Comparison of ENCODE assay signal across 10 mouse cellular contexts in genomic region chr11:120648001-120648476, GRCm38 (mm10). TPM values are rescaled to one million over a fixed set of nuclear protein-coding genes. Genes with fewer than 3 reads are reported as not detected.
DNase-seq lines count a peak whose midpoint lies in the region; ATAC-seq and TF ChIP-seq lines count a peak whose summit lies in the region.
"Had no signal": no experiment of that assay in that cellular context is flagged by ENCODE, and none has a peak within 500 bp of the region (broad histone marks: within the 10 kb centered on the region; RNA-seq: fewer than 3 reads in every experiment).

Gene Myadml2 (minus strand): TSS chr11:120648158.

- H3K4me3 ChIP-seq in layer of hippocampus, adult 2 months: peak within 1 kb of the TSS; percentile 54
- H3K4me3 ChIP-seq in forebrain, embryonic 10.5 days: peak within 1 kb of the TSS; percentile 33
- H3K4me3 ChIP-seq in heart, embryonic 16.5 days (ENCODE audit: low read length): peak within 1 kb of the TSS; percentile 59
- peak within 1 kb of the TSS; percentile 29 for H3K4me3 ChIP-seq in neural tube, embryonic 15.5 days (replicated peaks)

- 8% methylated on average over 13 of the region's 13 CpGs for WGBS in forebrain, embryonic 10.5 days
- WGBS in heart, embryonic 16.5 days: under 1% methylated on average over 13 of the region's 13 CpGs
- WGBS in neural tube, embryonic 15.5 days: 4% methylated on average over 13 of the region's 13 CpGs

- H3K36me3 ChIP-seq in forebrain, embryonic 10.5 days (replicated peaks): no peaks in the 10 kb centered on the region
- no peaks in the 10 kb centered on the region for H3K36me3 ChIP-seq in heart, embryonic 16.5 days (ENCODE audit: control insufficient read depth, insufficient read depth)
- no peaks in the 10 kb centered on the region for H3K36me3 ChIP-seq in neural tube, embryonic 15.5 days

- peaks cover 23% of the 10 kb centered on the region for H3K4me1 ChIP-seq in forebrain, embryonic 10.5 days
- H3K4me1 ChIP-seq in heart, embryonic 16.5 days (ENCODE audit: control insufficient read depth, insufficient read depth, low read length): peaks cover 11% of the 10 kb centered on the region
- peaks cover 15% of the 10 kb centered on the region for H3K4me1 ChIP-seq in neural tube, embryonic 15.5 days

- peak; percentile 56; the same call in 1 of the 2 replicates for ATAC-seq in heart, embryonic 16.5 days (replicated peaks; ENCODE audit: extremely low read depth, insufficient read depth, low FRiP score)
- no peak for ATAC-seq in neural tube, embryonic 15.5 days (ENCODE audit: low FRiP score)

- TF ChIP-seq CTCF in layer of hippocampus, adult 2 months (conservative IDR thresholded peaks at IDR 0.05): 0 out of 2 replicates have a peak, but pooled peaks have one; percentile 9

- peak within 1 kb of the TSS; percentile 79 for H3K9ac ChIP-seq in heart, embryonic 16.5 days (ENCODE audit: low read length)
- peak within 1 kb of the TSS; percentile 32; the same call in 1 of the 2 replicates for H3K9ac ChIP-seq in neural tube, embryonic 15.5 days (replicated peaks)

- peak within 1 kb of the TSS; percentile 71 for H3K4me2 ChIP-seq in heart, embryonic 16.5 days (ENCODE audit: low read depth, low read length)
- peak within 1 kb of the TSS; percentile 59 for H3K4me2 ChIP-seq in neural tube, embryonic 15.5 days

- peak in 1 of 2 experiments; percentile 53 for DNase-seq in layer of hippocampus, adult 2 months (ENCODE audit: low spot score in 2 of 2)
- no peak for DNase-seq in layer of hippocampus, postnatal 14 days (ENCODE audit: low spot score in 2 of 2)
- DNase-seq in WW6 (ENCODE audit: low read depth, low spot score): peak; percentile 75
- DNase-seq in forebrain, embryonic 10.5 days (ENCODE audit: extremely low spot score, low spot score): no peak
- peak; percentile 64 for DNase-seq in liver
- no peak for DNase-seq in adrenal gland, adult 8-10 months

- H3K9me3 ChIP-seq in forebrain, embryonic 10.5 days: no peaks in the 10 kb centered on the region
- H3K9me3 ChIP-seq in heart, embryonic 16.5 days (replicated peaks; ENCODE audit: control insufficient read depth, low read length): no peaks in the 10 kb centered on the region
- H3K9me3 ChIP-seq in neural tube, embryonic 15.5 days (replicated peaks): no peaks in the 10 kb centered on the region

- H3K27ac ChIP-seq in layer of hippocampus, adult 2 months: peak within 1 kb of the TSS; percentile 97
- H3K27ac ChIP-seq in forebrain, embryonic 10.5 days: peak within 1 kb of the TSS; percentile 32
- H3K27ac ChIP-seq in heart, embryonic 16.5 days (ENCODE audit: low read length): peak within 1 kb of the TSS; percentile 93
- H3K27ac ChIP-seq in neural tube, embryonic 15.5 days (replicated peaks): 0 out of 2 replicates have a peak within 1 kb of the TSS, but pooled peaks have one; percentile 33

- peaks cover 25% of the 10 kb centered on the region for H3K27me3 ChIP-seq in forebrain, embryonic 10.5 days (ENCODE audit: poor library complexity, severe bottlenecking)
- H3K27me3 ChIP-seq in heart, embryonic 16.5 days (ENCODE audit: control insufficient read depth, insufficient read depth, low read length): no peaks in the 10 kb centered on the region
- no peaks in the 10 kb centered on the region for H3K27me3 ChIP-seq in neural tube, embryonic 15.5 days (replicated peaks)

RNA-seq across cellular contexts. Expression of gene Myadml2, which starts in this region (rescaled TPM):
- total RNA-seq in layer of hippocampus, adult 2 months (2021): 1 to 10 TPM; 3.9 to 8.7 TPM
- 1 to 10 TPM; 3.0 to 3.5 TPM for total RNA-seq in layer of hippocampus, postnatal 14 days (2021)
- not detected in 2 replicates for polyA plus RNA-seq in forebrain, embryonic 10.5 days (2016; fragmentation: Nextera tagmentation; extraction: Ambion mirVana)
- 17.0 and 19.5 TPM in 2 replicates for polyA plus RNA-seq in heart, embryonic 16.5 days (2015; fragmentation: Nextera tagmentation; extraction: Ambion mirVana)
- 2.5 and 2.6 TPM in 2 replicates for polyA plus RNA-seq in neural tube, embryonic 15.5 days (2015; fragmentation: Nextera tagmentation; extraction: Ambion mirVana)
- 1 to 10 TPM in 1 of 4 experiments, under 1 TPM in 2, not detected in 1; 0.65 to 1.2 (median 0.81) TPM for total RNA-seq in adrenal gland, adult 8-10 months (2022)
- total RNA-seq: adrenal gland, postnatal 36 days; liver, adult 2 months had no signal
- polyA plus RNA-seq: liver, adult 2 months had no signal

Comparison
In these comparisons a context has a peak if more than half of its experiments do, and no peak if none do; other contexts are left out.
1. DNase-seq: peak in WW6 (single experiment) and liver (single experiment); none in layer of hippocampus, postnatal 14 days (0 of 2), forebrain, embryonic 10.5 days (single experiment) and adrenal gland, adult 8-10 months (single experiment).
2. H3K27ac ChIP-seq: peak in every context shown above with its lines; median percentile 97 in layer of hippocampus, adult 2 months; 93 in heart, embryonic 16.5 days; 33 in neural tube, embryonic 15.5 days; 32 in forebrain, embryonic 10.5 days.
3. Peak in every context shown above with its lines, with median percentiles within 50 percentile points of each other: H3K4me3 ChIP-seq.